Mouse (Mus musculus) right cerebral cortex, postnatal 10 days (tissue): ENCODE measurements around the gene Skida1.

Source experiments
- DNase-seq, 2 experiments: peaks; one replicate each; pipeline ENCODE4 v3.0.0; 2021; ENCODE audit warnings: low spot score in 2 of 2

Skida1 gene

DNA sequence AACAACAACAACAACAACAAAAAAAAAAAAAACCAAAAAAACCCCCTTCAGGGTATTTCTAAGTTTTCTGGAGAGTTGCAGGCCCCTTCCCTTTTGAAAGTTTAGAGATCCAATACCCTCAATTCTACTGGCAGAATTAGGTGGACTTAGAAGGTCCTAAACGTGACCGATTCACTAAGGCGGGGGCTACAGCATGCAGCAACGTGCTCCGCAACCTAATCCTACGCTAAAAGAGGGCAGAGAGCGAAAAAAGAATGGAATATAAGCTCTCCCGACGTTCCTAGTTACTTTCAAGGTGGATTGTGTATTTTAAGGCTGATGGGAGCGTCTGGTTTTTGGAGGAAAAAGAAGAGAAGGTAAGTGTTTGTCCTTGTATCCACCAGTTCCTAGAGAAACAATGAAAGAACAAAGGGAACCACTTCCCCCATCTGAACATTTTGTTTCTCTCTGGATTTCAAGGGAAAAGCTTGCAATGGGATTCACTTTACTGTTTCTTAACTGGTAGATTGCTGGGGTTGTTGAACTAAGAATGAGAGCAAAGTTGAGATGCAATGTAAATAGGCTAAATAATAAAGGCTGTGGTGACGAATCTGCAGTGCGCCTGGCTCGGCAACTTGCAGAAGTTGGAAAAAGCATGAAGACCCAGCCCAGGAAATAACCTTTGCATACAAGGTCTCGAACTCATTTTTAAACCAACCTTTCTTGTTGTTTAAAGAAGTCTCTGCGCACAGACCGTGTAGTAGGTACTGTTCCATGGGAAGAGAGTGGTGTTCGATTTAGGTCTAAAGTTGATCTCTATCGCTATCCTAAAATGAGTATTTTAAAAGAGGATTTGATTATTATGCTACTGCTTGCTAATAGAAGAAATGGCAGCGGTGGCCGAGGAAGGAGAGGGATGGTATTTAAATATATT lies 6.4 kb upstream of the Skida1 start, which contains the start of gene Mllt10:
Mllt10 (plus strand) TSS at position 222 of the 913 bp plus-strand sequence.
- DNase-seq = no peak

GRCm38 (mm10) chr2:18053951-18054530 lies 5.2 kb upstream of the Skida1 start:
- DNase-seq = no peak

DNA sequence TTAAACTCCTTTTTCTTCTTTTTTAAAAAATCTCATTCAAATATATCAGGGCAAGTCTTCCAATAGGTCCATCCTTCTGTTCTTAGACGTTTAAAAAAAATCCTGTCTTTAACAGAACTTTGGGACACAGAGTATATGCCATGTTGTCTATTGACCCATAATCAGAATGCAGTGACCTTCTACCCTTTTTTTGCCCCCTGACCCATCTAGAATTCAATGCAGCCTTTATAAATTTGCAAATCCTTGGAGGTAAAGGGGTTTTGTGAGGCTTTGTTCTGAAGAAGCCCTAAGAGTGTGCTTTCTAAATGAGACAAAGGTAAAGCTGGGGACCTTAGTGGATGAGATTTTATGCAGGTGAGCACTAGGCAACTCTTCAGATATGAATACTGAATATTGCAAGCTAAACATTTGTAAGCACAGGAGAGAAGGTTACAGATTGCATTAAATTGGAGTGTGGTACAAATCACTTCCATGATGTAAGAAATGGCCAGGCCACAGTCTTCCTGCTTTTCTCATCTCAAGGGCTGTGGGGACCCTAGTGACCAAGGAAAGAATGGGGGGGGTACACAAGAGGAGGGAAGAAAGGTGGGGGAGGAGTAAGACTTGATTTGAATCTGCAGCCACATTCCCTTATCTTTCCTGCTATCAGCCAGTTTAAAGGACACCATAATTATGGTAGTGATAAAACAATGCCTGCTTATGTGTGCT lies 4.5 kb upstream of the Skida1 start:
- no peak for DNase-seq

DNA sequence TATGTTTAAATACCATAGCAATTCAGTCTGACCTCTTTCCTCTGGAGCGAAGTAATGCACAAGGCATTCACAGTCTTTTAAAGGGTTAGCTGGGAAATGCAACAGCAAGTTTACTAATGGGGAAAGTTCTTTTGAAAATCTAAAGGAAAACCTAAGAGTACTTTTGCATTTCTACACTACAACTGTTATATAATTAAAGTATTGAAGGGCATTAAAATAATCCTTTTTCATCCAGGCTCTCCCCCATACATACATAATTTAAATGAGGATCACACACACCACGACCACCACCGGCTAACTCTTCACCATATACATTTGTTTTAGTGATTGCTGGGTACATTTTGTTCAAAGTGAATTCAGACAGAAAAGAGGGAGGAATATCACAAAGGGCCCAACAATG lies 3.7 kb upstream of the Skida1 start:
- DNase-seq = no peak

DNA sequence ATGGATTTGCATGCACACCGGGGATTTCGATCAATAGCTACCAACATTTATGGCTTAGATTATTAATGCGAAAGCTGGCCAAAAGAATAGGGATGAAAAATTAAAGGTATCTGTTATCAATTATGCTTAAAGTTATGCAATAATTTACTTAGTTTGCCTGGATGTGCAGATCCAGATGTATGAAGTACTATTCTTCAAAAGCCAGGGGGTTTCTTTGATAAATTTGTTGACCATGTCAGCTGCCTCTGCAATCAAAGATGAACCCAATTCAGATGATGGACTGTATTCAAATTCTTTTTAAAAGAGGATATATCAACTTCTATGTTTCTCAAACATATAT lies 3.0 kb upstream of the Skida1 start:
- no peak for DNase-seq

GRCm38 (mm10) chr2:18051026-18051830 lies 2.4 kb upstream of the Skida1 start:
- no peak for DNase-seq

DNA sequence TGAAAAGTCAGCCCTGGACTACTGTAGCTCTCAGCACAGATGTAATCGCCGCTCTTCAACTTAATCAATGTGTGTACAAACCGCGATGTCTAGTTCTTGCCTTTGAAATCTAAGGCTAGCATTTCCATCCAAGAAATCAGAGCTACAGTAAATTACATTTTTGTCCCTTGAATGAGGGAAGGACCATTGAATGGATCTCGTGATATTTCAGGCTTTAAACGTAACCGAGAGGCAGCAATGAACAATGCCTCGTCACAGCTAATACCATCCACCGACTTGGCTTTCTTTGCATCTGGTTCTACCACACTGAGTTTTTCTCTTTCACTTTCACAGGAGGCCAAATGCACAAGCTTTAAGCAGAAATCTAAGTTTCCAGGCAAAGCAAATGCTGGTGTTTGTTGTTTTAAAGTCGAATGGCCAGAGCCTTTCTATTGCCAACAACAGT lies 1.7 kb upstream of the Skida1 start:
- DNase-seq = no peak

- no peak for DNase-seq
These were observed 1.2 kb upstream of the Skida1 start for GRCm38 (mm10) chr2:18050018-18050417.

DNA sequence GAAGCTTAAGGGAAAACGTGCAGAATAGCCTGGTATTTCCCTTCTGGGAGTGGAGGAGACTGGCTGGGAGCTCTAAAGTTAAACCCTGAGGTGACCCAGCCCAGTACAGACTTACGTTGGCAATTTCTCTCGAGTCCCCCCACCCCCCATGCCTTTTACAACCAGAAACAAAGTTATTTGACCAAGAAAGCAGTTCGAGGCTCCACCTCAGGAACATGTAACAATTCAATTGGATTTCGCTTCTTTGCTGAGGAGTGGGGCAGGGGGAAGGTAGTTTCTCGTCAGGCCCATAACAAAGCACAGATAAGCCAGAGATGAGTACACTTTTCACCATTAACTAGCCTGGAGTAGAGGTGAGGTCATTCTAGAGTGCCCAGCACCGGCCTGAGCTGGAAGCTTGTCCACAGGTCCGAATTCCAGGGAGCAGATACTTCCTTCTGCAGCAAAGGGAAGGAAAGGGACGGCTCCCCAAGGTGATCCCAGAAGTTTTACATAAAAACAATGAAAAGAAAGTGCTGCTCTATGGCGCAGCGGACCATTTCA lies 499 bp upstream of the Skida1 start:
- DNase-seq = no peak

GRCm38 (mm10) chr2:18047646-18048452 lies 1.0 kb downstream of the Skida1 start:
- peak; percentile 77 to 81 for DNase-seq

GRCm38 (mm10) chr2:18046758-18047645 lies 1.8 kb downstream of the Skida1 start:
- DNase-seq = peak; percentile 75 to 77

- no peak for DNase-seq
These were observed 2.7 kb downstream of the Skida1 start for GRCm38 (mm10) chr2:18046186-18046585.

DNA sequence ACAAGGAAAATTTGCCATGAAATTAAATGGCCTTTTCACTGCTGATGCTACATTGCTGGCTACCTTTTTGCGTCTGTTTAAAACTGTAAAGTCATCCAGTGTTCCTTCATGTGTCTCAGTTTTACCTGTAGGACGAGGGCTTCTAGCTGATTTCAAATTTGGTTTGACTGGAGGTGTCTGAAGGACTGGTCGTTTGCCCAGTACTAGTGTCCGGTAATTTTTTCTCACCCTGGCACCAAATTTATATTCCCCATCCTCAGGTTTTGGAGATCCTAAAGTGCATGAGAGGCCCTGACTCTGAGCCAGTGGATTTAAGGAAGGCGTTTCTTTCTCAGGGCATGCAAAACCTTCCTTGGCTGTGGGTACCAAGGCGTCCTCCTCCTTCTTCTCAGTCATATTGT lies 3.1 kb downstream of the Skida1 start:
- peak in 1 of 2 experiments; percentile 21 for DNase-seq

- no peak for DNase-seq
These were observed 3.6 kb downstream of the Skida1 start for GRCm38 (mm10) chr2:18045143-18045780.

GRCm38 (mm10) chr2:18041199-18041885 lies 7.5 kb downstream of the Skida1 start:
- DNase-seq = peak; percentile 58 to 66

DNA sequence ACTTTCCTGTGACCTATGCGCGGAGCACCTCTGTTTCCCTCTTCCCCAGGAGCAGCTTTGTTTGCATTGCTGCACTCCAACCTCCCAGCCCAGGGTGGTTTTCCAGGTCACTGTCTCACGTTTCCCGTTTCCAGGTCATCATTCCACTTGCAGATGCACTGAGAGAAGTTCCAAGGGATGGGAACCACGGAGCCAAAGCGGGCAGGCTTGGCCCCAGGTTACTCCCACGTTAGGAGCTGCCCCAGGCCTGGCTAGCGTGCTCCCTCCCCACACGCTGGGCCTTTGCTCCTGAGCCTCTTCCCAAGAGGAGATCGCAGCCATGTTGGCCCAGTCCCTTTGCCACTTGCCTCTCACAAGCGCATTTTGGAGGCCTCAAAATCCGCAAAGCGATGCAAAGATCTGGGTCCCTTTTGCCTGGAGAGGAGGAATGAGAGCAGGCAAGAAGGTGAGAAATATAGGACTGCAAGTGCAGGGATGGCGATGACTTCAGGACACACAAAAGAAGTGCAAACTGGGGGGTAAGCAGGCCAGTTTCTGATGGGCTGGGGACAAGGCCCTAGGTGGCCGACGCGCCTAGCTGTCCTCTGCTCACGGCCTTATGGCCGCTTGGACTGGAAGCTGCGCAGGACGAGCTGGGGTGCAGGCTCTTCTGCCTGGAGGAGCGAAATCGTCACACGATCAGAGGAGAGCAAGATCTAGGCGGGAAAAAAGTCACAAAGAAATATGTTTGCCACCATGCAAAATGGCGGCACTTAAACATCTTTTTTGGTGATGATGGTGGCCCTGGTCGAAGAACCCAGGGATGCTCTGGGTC lies 8.3 kb downstream of the Skida1 start:
- DNase-seq = peak; percentile 24 to 28

DNA sequence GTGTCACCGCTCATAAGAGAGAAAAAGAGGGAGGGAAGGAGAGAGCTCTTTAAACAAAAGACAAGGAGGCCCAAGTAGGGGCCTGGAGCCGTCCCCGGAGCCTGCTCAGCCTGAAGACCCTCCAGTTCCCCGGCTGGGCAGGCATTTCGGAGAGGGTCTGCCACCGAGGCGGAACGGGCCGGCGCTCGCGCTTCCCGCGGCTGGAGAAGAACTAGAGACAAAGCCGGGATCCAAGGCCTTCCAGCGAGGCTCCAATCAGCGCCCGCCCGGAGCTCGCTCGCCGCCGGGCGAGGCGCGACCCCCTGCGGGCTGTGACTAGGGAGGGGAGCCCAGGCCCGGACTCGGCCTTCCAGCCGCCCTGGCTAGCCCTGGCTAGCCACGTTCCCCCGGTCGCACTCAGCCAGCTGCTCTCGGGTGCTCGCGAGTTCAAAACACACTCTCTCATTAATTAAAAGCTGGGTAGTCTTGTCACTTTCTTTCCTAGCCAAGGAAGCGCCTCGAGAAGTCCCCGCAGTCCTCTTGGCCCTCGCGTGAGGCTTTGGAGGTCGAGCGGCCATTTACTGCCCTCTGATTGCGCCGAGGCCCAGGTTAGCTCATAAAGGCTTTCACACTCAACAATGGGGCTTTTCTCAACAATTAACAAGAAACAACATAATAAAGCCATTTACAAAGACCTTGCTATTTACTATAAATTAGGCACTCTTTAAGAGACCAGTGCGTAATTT lies 9.1 kb downstream of the Skida1 start:
- DNase-seq = peak in 1 of 2 experiments; percentile 45
